Mouse (Mus musculus) liver, embryonic 12.5 days (tissue): ENCODE measurements at regions not wholly inside any gene's neighbourhood (a gene's known extent, or its start where the extent isn't known, plus 50 kb on each side); places are given as distances from the start of the nearest gene placed in this dataset.

Experiments
- ATAC-seq: fragments of 200-750 bp; cut with Nextera tagmentation; 2 replicates; pipeline ENCODE4 v1.8.0; 2017; ENCODE audit warnings: moderate number of reproducible peaks, mild to moderate bottlenecking, moderate library complexity
- H3K27ac ChIP-seq: fragments of 300-500 bp; sonication (generic); 2 replicates; pipeline ENCODE4 v1.5.1; 2016; ENCODE audit warnings: mild to moderate bottlenecking
- H3K27me3 ChIP-seq: fragments of 300-500 bp; sonication (generic); replicated peaks from 2 replicates; pipeline ENCODE4 v1.6.1; 2016; ENCODE audit warnings: mild to moderate bottlenecking, moderate library complexity
- H3K36me3 ChIP-seq: fragments of 300-500 bp; sonication (generic); 2 replicates; pipeline ENCODE4 v1.6.1; 2016; ENCODE audit warnings: mild to moderate bottlenecking, moderate library complexity
- H3K4me1 ChIP-seq: fragments of 300-500 bp; sonication (generic); 2 replicates; pipeline ENCODE4 v1.6.1; 2016
- H3K4me2 ChIP-seq: fragments of 300-500 bp; sonication (generic); 2 replicates; pipeline ENCODE4 v1.6.1; 2016; ENCODE audit warnings: mild to moderate bottlenecking, moderate library complexity
- H3K4me3 ChIP-seq: fragments of 300-500 bp; sonication (generic); 2 replicates; pipeline ENCODE4 v1.5.1; 2016; ENCODE audit warnings: mild to moderate bottlenecking, moderate library complexity
- H3K9ac ChIP-seq: fragments of 300-500 bp; sonication (generic); 2 replicates; pipeline ENCODE4 v1.6.1; 2016; ENCODE audit warnings: mild to moderate bottlenecking, moderate library complexity
- H3K9me3 ChIP-seq: fragments of 300-500 bp; sonication (generic); replicated peaks from 2 replicates; pipeline ENCODE4 v1.6.1; 2016; ENCODE audit warnings: mild to moderate bottlenecking, moderate library complexity
- WGBS: fragments of 180-500 bp; shearing (Covaris S2); methylation state at CpG from one replicate; pipeline ENCODE4 v1.1.7; 2016; ENCODE audit not compliant: insufficient replicate concordance; 5-methylcytosine and 5-hydroxymethylcytosine counted together

- Histone ChIP-seq H3K9ac (no peak overlapping the region), H3K36me3 (no peaks in the 10 kb centered on the region), H3K27ac (no peak overlapping the region), H3K4me1 (no peaks in the 10 kb centered on the region), H3K4me3 (no peak overlapping the region), H3K27me3 (no peaks in the 10 kb centered on the region), H3K9me3 (no peaks in the 10 kb centered on the region), H3K4me2 (no peak overlapping the region)
- ATAC-seq, result no peak
- 63% methylated on average over 4 of the region's 4 CpGs for WGBS
These were observed 246.1 kb upstream of the Cadm1 start for GRCm38 (mm10) chr9:47283746-47284455.

DNA sequence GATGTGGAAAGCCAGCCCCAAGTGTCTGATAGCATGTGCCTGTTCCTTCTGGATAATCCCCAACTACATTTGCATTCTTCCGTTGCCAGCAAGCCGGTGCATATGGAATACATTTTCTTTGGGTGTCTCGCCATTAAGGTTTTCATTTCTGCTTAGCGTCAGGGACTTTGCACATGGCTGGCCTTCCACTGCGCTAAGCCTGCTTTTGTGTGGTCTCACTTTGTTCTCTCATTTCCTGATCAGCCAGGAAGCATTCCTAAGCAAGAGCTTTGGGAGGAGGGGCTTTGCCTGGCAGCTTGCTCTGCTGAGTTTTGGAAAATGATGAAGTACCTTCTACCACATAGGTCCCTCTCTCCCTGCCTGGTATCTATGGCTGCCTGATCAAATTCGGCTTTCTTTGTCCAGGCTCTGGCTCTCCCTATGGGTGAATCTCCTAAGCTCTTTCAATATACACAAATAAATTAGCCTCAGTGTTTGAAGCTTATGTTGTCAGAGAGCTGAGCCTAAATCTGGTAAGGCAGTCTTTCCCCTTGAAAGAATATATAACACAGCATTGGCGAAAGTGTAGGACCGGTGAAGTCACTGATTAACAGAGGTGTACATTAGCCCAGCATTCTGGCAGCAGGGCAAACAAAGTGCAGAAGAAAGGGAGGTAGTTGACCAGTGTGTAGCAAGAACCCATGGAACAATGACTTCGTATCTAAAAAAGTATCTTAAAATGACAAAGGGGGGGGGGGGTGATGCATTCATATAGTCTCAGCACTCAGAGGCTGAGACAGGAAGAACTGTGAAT lies 242.8 kb upstream of the Cadm1 start:
- Histone ChIP-seq H3K27ac (peak overlapping the region; percentile 45; the same call in 1 of the 2 replicates), H3K9me3 (no peaks in the 10 kb centered on the region), H3K27me3 (no peaks in the 10 kb centered on the region), H3K4me3 (no peak overlapping the region), H3K4me2 (no peak overlapping the region), H3K36me3 (no peaks in the 10 kb centered on the region), H3K4me1 (no peaks in the 10 kb centered on the region), H3K9ac (no peak overlapping the region)
- no peak for ATAC-seq
- WGBS, result 62% methylated on average over 9 of the region's 9 CpGs

- 45% methylated on average over 7 of the region's 7 CpGs for WGBS
- Histone ChIP-seq H3K9ac (no peak overlapping the region), H3K27me3 (no peaks in the 10 kb centered on the region), H3K27ac (no peak overlapping the region), H3K4me3 (no peak overlapping the region), H3K4me2 (no peak overlapping the region), H3K4me1 (no peaks in the 10 kb centered on the region), H3K9me3 (no peaks in the 10 kb centered on the region), H3K36me3 (no peaks in the 10 kb centered on the region)
- no peak for ATAC-seq
These were observed 241.3 kb upstream of the Cadm1 start for GRCm38 (mm10) chr9:47288587-47289199.

DNA sequence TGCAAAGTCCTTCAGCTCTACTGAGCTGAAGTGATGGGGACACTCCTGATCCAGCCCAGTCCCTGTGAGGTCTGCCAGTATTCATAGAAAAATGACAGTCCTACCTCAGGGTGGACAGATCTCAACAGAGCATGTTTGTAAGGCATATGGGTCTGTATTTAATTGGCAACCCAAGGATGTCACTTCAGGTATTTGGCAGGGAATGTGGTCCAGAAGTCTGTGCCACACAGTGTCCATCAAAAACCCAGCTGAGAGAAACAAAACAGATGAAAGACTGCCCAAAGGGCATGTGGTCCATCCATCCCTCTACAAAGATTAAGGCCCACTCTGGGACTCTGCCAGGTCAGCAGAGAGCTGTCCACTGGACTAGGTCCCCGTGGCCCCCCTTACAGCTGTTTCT lies 229.3 kb upstream of the Cadm1 start:
- no peaks in the 10 kb centered on the region for H3K27me3 ChIP-seq
- WGBS, result 24% methylated on average over 1 of the region's 1 CpGs
- no peaks in the 10 kb centered on the region for H3K4me1 ChIP-seq
- H3K36me3 ChIP-seq, result no peaks in the 10 kb centered on the region
- no peak for ATAC-seq
- H3K9ac ChIP-seq, result no peak overlapping the region
- H3K4me2 ChIP-seq, result no peak overlapping the region
- H3K4me3 ChIP-seq, result no peak overlapping the region
- no peaks in the 10 kb centered on the region for H3K9me3 ChIP-seq
- H3K27ac ChIP-seq, result no peak overlapping the region

GRCm38 (mm10) chr9:47307125-47307751 lies 222.7 kb upstream of the Cadm1 start:
- no peaks in the 10 kb centered on the region for H3K4me1 ChIP-seq
- H3K4me2 ChIP-seq, result no peak overlapping the region
- 76% methylated on average over 7 of the region's 7 CpGs for WGBS
- no peak overlapping the region for H3K9ac ChIP-seq
- no peak overlapping the region for H3K4me3 ChIP-seq
- H3K36me3 ChIP-seq, result no peaks in the 10 kb centered on the region
- no peaks in the 10 kb centered on the region for H3K27me3 ChIP-seq
- ATAC-seq, result no peak
- no peak overlapping the region for H3K27ac ChIP-seq
- no peaks in the 10 kb centered on the region for H3K9me3 ChIP-seq

GRCm38 (mm10) chr9:47307752-47308500 lies 222.0 kb upstream of the Cadm1 start:
- ATAC-seq, result no peak
- no peak overlapping the region for H3K9ac ChIP-seq
- no peak overlapping the region for H3K27ac ChIP-seq
- H3K4me1 ChIP-seq, result no peaks in the 10 kb centered on the region
- H3K4me3 ChIP-seq, result no peak overlapping the region
- H3K27me3 ChIP-seq, result no peaks in the 10 kb centered on the region
- no peak overlapping the region for H3K4me2 ChIP-seq
- WGBS, result 59% methylated on average over 17 of the region's 17 CpGs
- no peaks in the 10 kb centered on the region for H3K9me3 ChIP-seq
- H3K36me3 ChIP-seq, result no peaks in the 10 kb centered on the region

DNA sequence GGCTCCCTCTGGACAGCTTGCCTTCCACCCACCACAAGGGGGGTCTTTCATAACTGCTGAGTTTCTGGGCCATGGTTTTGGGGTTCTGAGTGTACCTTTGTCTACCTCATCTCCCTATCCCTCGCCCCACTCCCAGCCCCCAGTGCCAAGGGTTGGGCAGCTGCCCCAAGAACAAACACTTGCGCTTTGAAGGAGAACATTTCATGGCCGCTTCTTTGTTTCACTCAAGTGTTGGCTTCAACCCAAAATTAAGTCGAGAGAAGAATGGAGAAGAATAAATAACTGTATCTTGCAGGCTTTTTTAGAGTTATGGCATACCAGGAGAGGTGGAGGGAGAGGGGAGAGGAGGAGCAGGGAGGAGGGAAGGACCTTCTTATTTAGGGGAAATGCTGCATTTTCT lies 216.5 kb upstream of the Cadm1 start:
- Histone ChIP-seq H3K36me3 (no peaks in the 10 kb centered on the region), H3K27ac (no peak overlapping the region), H3K4me2 (no peak overlapping the region), H3K9me3 (no peaks in the 10 kb centered on the region), H3K4me1 (no peaks in the 10 kb centered on the region), H3K27me3 (no peaks in the 10 kb centered on the region), H3K9ac (no peak overlapping the region), H3K4me3 (no peak overlapping the region)
- ATAC-seq, result no peak
- 61% methylated on average over 4 of the region's 4 CpGs for WGBS

- Histone ChIP-seq H3K4me3 (no peak overlapping the region), H3K36me3 (no peaks in the 10 kb centered on the region), H3K4me1 (no peaks in the 10 kb centered on the region), H3K27ac (no peak overlapping the region), H3K9me3 (no peaks in the 10 kb centered on the region), H3K27me3 (no peaks in the 10 kb centered on the region), H3K4me2 (no peak overlapping the region), H3K9ac (no peak overlapping the region)
- 75% methylated on average over 1 of the region's 1 CpGs for WGBS
- ATAC-seq, result no peak
These were observed 215.7 kb upstream of the Cadm1 start for GRCm38 (mm10) chr9:47314236-47314635.

- Histone ChIP-seq H3K27ac (no peak overlapping the region), H3K9ac (no peak overlapping the region), H3K27me3 (no peaks in the 10 kb centered on the region), H3K4me1 (no peaks in the 10 kb centered on the region), H3K4me2 (no peak overlapping the region), H3K9me3 (no peaks in the 10 kb centered on the region), H3K4me3 (no peak overlapping the region), H3K36me3 (no peaks in the 10 kb centered on the region)
- 58% methylated on average over 1 of the region's 1 CpGs for WGBS
- ATAC-seq, result no peak
These were observed 209.6 kb upstream of the Cadm1 start for GRCm38 (mm10) chr9:47320345-47320744.

- 61% methylated on average over 10 of the region's 10 CpGs for WGBS
- H3K27ac ChIP-seq, result no peak overlapping the region; the same call in 1 of the 2 replicates
These were observed 208.7 kb upstream of the Cadm1 start for GRCm38 (mm10) chr9:47321106-47321789.

GRCm38 (mm10) chr9:47322293-47322692 lies 207.7 kb upstream of the Cadm1 start:
- Histone ChIP-seq H3K4me1 (no peaks in the 10 kb centered on the region), H3K27me3 (no peaks in the 10 kb centered on the region), H3K36me3 (no peaks in the 10 kb centered on the region), H3K27ac (no peak overlapping the region), H3K9ac (no peak overlapping the region), H3K4me3 (no peak overlapping the region), H3K9me3 (no peaks in the 10 kb centered on the region), H3K4me2 (no peak overlapping the region)
- WGBS, result 65% methylated on average over 5 of the region's 5 CpGs
- no peak for ATAC-seq

More at GRCm38 (mm10) chr9:47321106-47321789, 208.7 kb upstream of the Cadm1 start:
- Histone ChIP-seq H3K9ac (no peak overlapping the region), H3K4me3 (no peak overlapping the region), H3K4me1 (no peaks in the 10 kb centered on the region), H3K27me3 (no peaks in the 10 kb centered on the region), H3K4me2 (no peak overlapping the region), H3K36me3 (no peaks in the 10 kb centered on the region), H3K9me3 (no peaks in the 10 kb centered on the region)
- peak; percentile 70 for ATAC-seq
